Mouse (Mus musculus): Measurements from ENCODE around the gene Lnpep.
A peak's percentile ranks its signal among the peaks of the same experiment; 100 is the strongest.
"Not testable (repeated sequence)": the region's sequence is repeated elsewhere in the genome, so short reads cannot be mapped to it uniquely, and the experiment has no call there.

Gene Lnpep

GRCm38 (mm10) chr17:17624957-17625586 lies at the start of gene Lnpep:
TSS of gene Lnpep (minus strand) at chr17:17625050.
- DNase-seq (ENCODE audit: low read depth, low spot score) = peak; percentile 90

DNA sequence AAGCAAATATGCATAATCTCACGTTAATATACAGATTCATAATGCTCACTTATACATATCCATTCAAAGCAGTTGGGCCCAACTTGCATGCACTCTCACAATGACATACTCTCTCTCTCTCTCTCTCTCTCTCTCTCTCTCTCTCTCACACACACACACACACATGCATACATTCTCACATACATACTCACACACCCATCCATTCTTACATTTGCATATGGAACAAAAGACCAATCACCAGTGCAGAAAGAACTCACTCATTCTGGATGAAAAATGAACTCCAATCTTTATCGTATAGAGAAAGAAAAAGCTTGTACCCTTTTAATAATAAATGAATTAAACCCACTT lies 31.0 kb upstream of the Lnpep start:
- DNase-seq (ENCODE audit: low read depth, low spot score) = no peak

- no peak for DNase-seq (ENCODE audit: low read depth, low spot score)
Measured at GRCm38 (mm10) chr17:17654997-17655828, 30.4 kb upstream of the Lnpep start.

DNA sequence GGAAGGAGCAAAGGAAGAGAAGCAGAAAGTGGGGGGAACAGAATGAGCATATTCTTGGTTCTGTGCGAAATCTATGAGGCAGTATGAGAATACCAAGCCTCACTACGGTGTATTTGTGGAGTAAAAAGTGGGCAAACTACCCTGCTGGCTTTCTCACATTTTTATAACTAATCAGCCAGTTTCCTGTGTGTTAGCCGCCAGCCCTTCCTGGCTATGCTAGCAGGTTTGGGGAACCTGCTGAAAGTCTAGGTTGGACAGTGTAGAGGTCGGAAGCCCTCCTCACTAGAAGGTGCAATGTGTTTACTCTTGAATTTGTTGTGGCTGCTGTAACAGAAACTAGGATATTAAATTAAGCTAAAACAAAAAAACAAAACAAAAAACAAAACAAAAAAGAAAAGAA lies 27.7 kb upstream of the Lnpep start:
- DNase-seq (ENCODE audit: low read depth, low spot score) = no peak

DNA sequence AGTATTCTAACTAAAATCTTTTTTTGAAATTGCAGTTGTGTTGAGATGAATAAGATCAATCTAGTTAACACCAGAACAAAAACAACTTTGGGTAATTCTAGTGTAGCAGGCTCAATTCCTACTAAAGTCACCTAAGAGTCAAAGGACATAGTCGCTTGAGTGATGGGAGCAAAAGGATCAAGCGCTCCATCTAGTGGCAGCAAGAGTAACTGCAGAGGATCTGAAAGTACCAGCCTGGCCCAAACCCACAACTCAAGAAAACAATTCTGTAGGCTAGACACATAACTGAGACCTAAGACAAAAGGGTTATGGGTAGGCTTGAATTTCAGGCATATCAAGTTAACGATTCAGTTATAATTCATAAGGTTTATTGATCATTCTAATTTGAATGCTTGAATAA lies 20.9 kb upstream of the Lnpep start:
- DNase-seq (ENCODE audit: low read depth, low spot score) = peak; percentile 71

DNA sequence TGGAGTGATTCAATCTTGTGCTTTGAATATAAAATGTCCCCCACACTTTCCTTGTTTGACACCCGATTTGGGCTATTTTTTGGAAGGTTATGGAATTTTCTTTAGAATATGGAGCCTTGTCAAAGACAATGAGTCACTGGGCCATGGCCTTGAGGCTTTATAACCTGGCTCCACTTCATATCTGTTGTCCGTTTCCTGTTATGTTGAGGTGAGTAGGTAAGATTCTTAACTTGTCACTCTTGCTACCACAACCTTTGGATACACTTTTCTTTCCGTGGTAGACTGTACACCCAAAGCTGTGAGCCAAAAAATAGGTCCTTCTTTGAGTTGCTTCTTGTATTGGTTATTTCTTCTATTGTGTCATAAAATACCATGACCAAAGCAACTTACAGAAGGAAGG lies 12.5 kb upstream of the Lnpep start:
- DNase-seq (ENCODE audit: low read depth, low spot score) = no peak

DNA sequence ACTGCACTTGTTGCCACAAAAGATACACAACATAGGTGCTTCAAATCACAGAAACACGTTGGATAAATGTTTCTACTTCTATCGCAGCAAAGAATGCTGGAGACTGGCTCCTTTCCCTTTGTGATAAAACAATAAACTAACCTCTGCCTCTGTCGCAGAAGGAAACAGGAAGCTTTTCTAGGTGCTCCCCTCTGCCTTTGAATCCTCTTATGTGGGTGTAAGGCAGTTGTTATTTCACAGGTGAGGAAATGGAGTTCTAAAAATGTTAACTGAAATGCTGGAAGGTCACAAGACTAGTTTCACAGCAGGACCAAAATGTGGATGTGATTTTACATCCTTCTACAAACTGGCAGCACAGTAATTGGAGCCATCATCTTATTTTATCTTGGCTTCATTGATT lies 11.3 kb upstream of the Lnpep start:
- no peak for DNase-seq (ENCODE audit: low read depth, low spot score)

GRCm38 (mm10) chr17:17634033-17634432 lies 9.2 kb upstream of the Lnpep start:
- DNase-seq (ENCODE audit: low read depth, low spot score) = no peak

DNA sequence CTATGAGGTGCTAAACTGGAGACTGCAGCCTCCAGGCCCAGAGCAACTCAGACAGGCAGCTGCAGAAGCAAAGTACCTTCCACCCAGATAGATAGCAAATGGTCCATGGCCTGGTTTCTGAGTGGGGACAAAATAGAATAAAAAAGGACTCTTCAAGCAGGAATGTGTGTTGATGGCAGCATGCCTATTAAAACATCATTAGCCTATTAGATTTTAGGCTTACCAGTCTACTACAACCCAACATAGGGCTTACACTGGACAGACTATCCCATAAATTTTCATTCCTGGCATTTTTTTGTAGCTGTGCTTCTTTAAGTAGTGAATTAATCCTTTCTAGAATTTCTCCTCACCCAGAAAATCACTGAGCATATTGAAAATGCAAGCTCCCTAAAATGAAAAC lies 7.1 kb upstream of the Lnpep start:
- no peak for DNase-seq (ENCODE audit: low read depth, low spot score)

- not testable (repeated sequence) for DNase-seq (ENCODE audit: low read depth, low spot score)
Measured at GRCm38 (mm10) chr17:17628237-17628879, 3.5 kb upstream of the Lnpep start.

DNA sequence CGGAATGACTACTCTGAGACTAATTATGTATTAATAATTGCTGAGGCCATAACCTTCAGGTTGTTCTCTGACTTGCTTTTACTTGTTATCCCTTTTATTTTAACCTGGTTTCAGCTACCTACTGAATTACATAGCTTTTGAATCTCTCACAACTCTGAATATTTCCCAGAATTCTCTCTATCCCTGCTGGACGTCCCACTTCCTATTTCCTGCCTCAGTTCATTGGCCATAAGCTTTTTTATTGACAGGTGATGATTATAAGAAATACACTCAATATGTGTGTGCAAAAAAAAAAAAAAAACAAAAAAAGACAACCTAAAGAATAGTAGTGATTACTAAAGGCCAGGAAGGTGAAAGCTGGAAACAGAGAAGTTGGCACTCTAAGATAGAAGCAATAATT lies 2.7 kb upstream of the Lnpep start:
- no peak for DNase-seq (ENCODE audit: low read depth, low spot score)

- no peak for DNase-seq (ENCODE audit: low read depth, low spot score)
Measured at GRCm38 (mm10) chr17:17625887-17626679, 1.2 kb upstream of the Lnpep start.

GRCm38 (mm10) chr17:17624421-17624956 lies 361 bp downstream of the Lnpep start:
- peak; percentile 97 for DNase-seq (ENCODE audit: low read depth, low spot score)

GRCm38 (mm10) chr17:17623890-17624420 lies 895 bp downstream of the Lnpep start:
- peak; percentile 13 for DNase-seq (ENCODE audit: low read depth, low spot score)

GRCm38 (mm10) chr17:17623221-17623889 lies 1.5 kb downstream of the Lnpep start:
- no peak for DNase-seq (ENCODE audit: low read depth, low spot score)

DNA sequence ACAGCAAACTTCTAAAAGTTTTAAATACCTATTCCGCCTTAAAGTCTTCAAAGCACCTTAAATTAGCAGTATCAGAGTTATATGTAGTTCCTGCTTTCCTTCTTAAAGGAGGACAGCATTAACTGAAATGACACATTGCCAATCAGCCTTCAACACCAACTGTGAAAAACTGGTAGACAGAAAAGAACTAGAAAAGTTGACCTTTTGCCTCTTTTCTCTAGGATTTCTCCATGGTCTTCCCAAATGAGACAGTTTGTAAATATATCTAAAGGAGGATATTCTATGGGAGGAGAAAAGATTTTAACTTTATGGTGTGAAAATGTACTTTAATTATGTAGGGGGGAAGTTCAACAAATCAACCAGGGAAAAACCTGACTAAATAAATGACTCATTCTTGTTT lies 2.3 kb downstream of the Lnpep start:
- DNase-seq (ENCODE audit: low read depth, low spot score) = no peak

DNA sequence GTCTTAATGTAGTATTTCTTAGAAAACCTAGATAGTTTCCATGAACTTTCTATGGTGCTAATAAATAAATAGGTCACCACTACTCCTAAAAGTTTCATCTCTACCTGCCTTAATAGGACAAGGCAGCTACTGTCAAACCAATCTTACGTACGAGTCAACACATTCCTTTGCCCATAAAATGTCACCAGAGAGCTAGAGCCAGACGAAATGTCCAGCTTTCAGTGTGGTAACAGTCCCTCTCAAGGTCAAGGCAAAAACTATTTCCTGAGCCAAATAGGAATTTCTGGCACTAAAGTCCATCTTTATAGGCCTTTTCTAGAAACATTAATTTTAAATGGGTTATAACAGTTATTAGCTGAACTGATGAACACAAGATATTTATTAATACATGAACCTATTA lies 3.3 kb downstream of the Lnpep start:
- no peak for DNase-seq (ENCODE audit: low read depth, low spot score)

DNA sequence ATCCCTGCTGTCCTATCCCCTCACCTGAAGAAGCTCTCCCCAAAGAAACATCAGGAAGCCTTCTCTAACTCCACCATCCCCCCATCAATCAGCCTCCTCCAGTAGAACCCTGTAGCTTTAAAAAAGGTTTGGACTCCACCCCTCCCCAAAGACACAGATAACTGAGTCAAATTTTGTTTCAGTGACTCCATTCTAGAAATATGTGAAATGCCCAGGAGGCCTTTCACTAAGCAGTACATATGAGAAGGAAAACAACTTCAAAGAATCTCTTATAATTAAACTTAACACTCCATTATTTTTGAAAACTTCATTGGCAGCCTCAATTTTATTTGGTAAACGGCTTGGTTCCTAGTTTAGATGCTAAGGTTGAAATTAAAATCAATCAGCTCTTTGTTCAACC lies 6.4 kb downstream of the Lnpep start:
- DNase-seq (ENCODE audit: low read depth, low spot score) = no peak

DNA sequence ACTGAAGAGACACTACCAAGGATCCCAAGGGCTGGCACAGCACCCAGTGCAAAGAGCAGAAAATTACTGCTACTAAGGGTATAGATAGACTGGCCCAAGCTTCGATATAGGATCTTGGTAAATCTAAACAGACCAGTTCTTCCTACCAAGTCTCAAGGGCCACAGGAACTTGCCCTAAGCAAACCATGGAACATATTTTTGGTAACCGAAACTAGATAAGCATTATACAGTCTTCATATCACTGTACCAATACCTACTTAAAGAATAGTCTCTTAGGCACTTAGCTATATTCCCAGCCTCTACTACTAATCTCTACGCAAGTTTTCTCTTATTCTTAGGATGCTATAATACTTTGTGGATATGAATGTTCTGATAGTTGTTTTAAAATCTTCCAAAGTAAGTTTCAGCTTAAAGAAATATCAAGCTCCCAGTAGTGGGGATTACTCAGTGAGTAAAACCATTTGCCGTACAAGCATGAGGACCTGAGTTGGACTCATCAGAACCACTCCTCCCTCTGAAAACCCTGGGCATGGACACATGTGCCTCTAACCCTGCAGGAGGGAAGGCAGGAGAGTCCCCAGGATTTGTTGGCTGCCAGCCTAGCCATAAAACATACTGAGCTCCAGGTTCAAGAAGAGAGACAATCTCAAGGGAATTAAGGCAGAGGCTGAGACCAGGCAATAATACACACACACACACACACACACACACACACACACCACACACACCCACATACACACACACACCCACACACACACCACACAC lies 7.2 kb downstream of the Lnpep start:
- DNase-seq (ENCODE audit: low read depth, low spot score) = no peak

GRCm38 (mm10) chr17:17612336-17612735 lies 12.5 kb downstream of the Lnpep start:
- DNase-seq (ENCODE audit: low read depth, low spot score) = no peak

All from forelimb bud, embryonic 11.5 days (tissue).